In genomic region chr2:52987035-52987434, GRCm38 (mm10) we compare ENCODE assay signal across 16 mouse cellular contexts.
"Had no signal": no experiment of that assay in that cellular context is flagged by ENCODE, and none has a peak within 500 bp of the region (broad histone marks: within the 10 kb centered on the region; RNA-seq: fewer than 3 reads in every experiment).

No protein-coding gene starts in this region.

- H3K36me3 ChIP-seq: limb, embryonic 13.5 days; liver, embryonic 12.5 days; liver, embryonic 15.5 days; midbrain, embryonic 12.5 days; midbrain, embryonic 15.5 days had no signal

- H3K27me3 ChIP-seq: limb, embryonic 13.5 days; liver, embryonic 12.5 days; liver, embryonic 15.5 days; midbrain, embryonic 12.5 days; midbrain, embryonic 15.5 days had no signal

- H3K4me1 ChIP-seq: liver, embryonic 15.5 days had no signal

- H3K9ac ChIP-seq: limb, embryonic 13.5 days; liver, embryonic 12.5 days; liver, embryonic 15.5 days; midbrain, embryonic 12.5 days; midbrain, embryonic 15.5 days had no signal

- H3K4me3 ChIP-seq: limb, embryonic 10.5 days; limb, embryonic 13.5 days; liver, embryonic 12.5 days; liver, embryonic 15.5 days; midbrain, embryonic 12.5 days; midbrain, embryonic 15.5 days had no signal

- DNase-seq: kidney, adult 18-20 months; kidney, adult 9 months; kidney, postnatal 10 days; kidney, postnatal 36 days; liver; lung, adult 18-20 months; lung, postnatal 14 days; thymus, adult 18-20 months; thymus, postnatal 36 days had no signal

- H3K27ac ChIP-seq: limb, embryonic 10.5 days; liver, embryonic 12.5 days; liver, embryonic 15.5 days; macrophage; midbrain, embryonic 12.5 days had no signal

- ATAC-seq: liver, embryonic 12.5 days had no signal

- H3K9me3 ChIP-seq: limb, embryonic 10.5 days; limb, embryonic 13.5 days; liver, embryonic 12.5 days; liver, embryonic 15.5 days; midbrain, embryonic 12.5 days; midbrain, embryonic 15.5 days had no signal

- H3K4me2 ChIP-seq: limb, embryonic 13.5 days; liver, embryonic 12.5 days; liver, embryonic 15.5 days; midbrain, embryonic 12.5 days; midbrain, embryonic 15.5 days had no signal
